Mouse (Mus musculus) layer of hippocampus, postnatal 10 days (tissue): ENCODE results near the gene Asic3. TPM values are rescaled to one million over a fixed set of nuclear protein-coding genes. Genes with fewer than 3 reads are reported as not detected.

Experiments used
- DNase-seq, 2 experiments: peaks; one replicate each; pipeline ENCODE4 v3.0.0; 2021; ENCODE audit warnings: low spot score in 2 of 2
- total RNA-seq, 2 experiments: library from RNA; stranded (reverse); gene quantifications; 2 replicates each; pipeline ENCODE4 v1.2.3; 2021

Asic3 gene
- total RNA-seq, 2 experiments from 2014 or later, result not detected

DNA sequence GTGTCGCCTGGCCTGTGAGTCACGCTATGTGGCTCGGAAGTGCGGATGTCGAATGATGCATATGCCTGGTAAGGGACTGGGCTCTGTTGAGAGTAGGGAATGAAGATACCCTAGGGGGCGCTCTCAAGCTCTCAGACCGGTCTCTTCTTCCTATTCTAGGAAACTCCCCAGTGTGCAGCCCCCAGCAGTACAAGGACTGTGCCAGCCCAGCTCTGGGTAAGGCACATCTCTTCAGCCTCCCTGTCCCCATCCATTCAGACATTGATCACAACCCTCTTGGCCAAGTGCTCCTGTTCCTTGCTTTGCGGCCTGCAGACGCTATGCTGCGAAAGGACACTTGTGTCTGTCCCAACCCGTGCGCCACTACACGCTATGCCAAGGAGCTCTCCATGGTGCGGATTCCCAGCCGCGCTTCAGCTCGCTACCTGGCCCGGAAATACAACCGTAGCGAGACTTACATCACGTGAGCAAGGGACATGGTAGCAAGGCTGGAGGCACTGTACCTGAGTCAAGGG is 3.1 kb downstream of the Asic3 start:
- DNase-seq, result peak; percentile 74 to 77

DNA sequence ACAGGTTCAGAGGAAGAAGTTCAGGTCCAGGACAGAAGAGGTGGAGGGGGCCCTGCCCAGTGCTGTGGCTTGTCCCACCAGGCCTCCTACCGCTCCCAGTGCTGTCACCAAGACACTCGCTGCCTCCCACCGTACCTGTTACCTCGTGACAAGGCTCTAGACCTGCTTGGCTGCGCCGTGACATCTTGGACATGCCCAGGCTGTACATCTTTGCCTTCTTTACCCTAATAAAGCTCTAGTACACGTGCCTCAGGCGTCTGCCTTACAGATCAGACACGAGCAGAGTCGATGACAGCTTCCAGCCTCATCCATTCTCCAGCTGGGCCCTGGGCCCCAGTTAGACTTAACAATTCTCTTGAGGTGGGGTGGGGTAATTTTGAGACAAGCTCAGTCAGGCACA is 4.4 kb downstream of the Asic3 start:
- no peak for DNase-seq

DNA sequence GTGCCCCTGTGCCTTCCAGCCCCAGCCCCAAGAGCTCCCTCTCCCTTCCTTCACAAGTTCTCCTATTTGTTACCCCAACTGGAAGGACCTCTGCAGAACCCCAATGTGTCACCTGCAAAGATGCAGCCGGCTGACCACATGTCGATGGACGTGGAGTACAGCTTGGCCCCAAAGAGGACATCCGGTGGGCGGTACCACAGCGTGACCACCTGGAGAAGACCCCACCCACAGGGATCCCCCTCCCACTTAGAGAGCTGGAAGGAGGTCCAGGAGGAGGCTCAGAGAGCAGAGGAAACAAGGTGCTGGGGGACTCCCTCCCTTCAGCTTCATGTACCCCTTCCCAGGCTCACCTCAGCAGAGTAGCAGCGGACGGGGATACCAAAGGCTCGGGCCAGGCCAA is 7.2 kb downstream of the Asic3 start:
- DNase-seq, result no peak

GRCm38 (mm10) chr5:24423129-24424003 is 10.2 kb downstream of the Asic3 start, which contains the start of the genes Cdk5 and Slc4a2:
TSS of gene Cdk5 (minus strand) at chr5:24423530.
TSS of gene Slc4a2 (plus strand) at chr5:24423837.
- DNase-seq, result peak; percentile 97

- no peak for DNase-seq
These were observed 11.0 kb downstream of the Asic3 start for GRCm38 (mm10) chr5:24424004-24424781.

DNA sequence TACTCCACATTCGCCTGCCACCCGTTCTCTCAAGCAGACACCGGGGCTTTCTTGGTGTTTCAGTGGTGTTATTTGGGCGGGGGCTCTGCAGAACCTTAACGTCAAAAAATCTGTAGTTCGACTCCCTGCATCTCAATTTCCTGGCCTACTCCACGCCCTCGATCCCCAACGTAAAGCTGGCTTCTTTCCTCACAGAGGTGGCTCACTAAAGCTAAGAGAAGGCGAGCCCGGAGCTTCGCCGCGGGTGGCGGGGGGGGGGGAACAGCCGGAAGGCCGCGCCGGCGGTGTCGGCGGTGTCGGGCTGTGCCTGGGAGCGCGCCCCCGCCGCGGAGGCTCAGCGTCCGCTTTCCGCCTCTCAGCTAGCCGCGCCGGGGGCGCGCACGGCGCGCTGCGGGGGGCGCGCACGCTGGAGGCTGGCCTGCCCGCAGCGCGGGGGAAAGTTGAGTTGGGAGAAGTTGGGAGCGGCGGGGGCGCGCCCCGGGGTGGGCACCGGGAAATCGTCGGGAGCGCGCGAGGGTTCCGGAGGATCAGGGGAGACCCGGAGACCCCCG is 11.7 kb downstream of the Asic3 start:
- DNase-seq, result peak; percentile 72 to 80

GRCm38 (mm10) chr5:24425421-24426036 is 12.3 kb downstream of the Asic3 start:
- no peak for DNase-seq

- DNase-seq, result no peak
These were observed 12.8 kb downstream of the Asic3 start for GRCm38 (mm10) chr5:24426037-24426432.

GRCm38 (mm10) chr5:24426556-24427284 is 13.5 kb downstream of the Asic3 start:
- no peak for DNase-seq

GRCm38 (mm10) chr5:24427285-24427633 is 14.1 kb downstream of the Asic3 start:
- DNase-seq, result no peak

DNA sequence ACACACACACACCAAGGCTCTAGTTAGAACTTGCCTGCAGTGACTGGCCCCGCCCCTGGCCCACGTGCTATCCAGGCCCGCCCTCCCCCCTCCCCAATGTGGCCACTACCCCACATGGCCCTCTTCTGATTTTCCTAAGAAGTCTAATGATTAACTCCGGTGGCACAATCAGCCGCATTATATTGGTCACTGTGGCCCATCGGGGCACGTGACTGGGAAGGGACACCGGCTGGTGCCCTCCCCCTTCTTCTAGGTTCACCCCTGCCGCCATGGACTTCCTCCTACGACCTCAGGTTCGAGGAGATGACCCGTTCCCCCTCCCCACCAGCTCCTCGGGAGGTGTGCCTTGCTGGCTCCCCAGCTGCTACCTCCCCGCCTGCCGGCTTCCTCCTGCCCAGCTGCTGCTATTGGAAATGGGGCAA is 14.8 kb downstream of the Asic3 start:
- DNase-seq, result no peak

GRCm38 (mm10) chr5:24428596-24428995 is 15.4 kb downstream of the Asic3 start:
- no peak for DNase-seq

DNA sequence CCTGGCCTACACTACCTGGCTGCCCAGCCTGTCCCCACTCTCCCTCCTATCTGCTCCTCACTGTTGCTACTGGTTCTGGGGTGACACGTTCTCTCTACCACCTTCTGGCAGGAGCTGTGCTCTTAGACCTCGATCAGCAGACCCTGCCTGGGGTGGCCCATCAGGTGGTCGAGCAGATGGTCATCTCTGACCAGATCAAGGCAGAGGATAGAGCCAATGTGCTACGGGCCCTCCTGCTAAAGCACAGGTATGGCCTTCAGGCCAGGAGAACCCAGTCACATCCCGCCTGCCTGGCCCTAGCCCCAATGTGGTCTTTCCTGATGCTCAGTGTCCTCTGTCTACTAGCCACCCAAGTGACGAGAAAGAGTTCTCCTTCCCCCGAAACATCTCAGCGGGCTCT is 20.8 kb downstream of the Asic3 start:
- DNase-seq, result no peak

DNA sequence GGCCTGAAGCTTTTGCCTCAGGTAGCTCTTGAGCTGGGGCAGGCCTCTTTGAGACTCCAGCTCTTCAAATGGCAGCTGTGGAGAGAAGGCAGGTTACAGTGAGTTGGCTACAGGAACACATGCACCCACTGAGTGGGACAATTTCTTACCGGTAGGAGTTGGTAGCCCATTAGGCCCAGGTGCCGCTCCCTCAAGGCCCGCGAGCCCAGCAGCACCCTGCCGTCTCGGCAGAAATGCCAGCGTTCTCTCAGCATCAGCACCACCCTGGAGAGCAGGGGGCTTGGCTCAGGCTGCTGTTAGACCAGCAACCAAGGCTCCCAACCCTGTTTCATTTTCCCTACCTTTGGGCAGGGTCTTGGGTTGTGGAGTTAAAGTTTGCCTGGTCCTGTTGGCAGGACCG is 28.0 kb downstream of the Asic3 start:
- DNase-seq, result no peak

- no peak for DNase-seq
These were observed 28.8 kb downstream of the Asic3 start for GRCm38 (mm10) chr5:24442029-24442428.

- no peak for DNase-seq
These were observed 30.0 kb downstream of the Asic3 start for GRCm38 (mm10) chr5:24443204-24443603.

GRCm38 (mm10) chr5:24443927-24444326 is 30.7 kb downstream of the Asic3 start:
- no peak for DNase-seq

GRCm38 (mm10) chr5:24444746-24445427 is 31.7 kb downstream of the Asic3 start, which contains the start of gene Fastk:
TSS of gene Fastk (minus strand) at chr5:24445287.
- peak; percentile 93 to 96 for DNase-seq

- peak in 1 of 2 experiments; percentile 40 for DNase-seq
These were observed 32.4 kb downstream of the Asic3 start for GRCm38 (mm10) chr5:24445428-24446080.
